Mouse (Mus musculus) kidney, postnatal 36 days (tissue): ENCODE data around the gene Cd37.
A peak's percentile ranks its signal among the peaks of the same experiment; 100 is the strongest.

ENCODE experiments used
- DNase-seq, 2 experiments: peaks; one replicate each; pipeline ENCODE4 v3.0.0; 2021 to 2022; ENCODE audit warnings: mixed read lengths in 2 of 2

Cd37 gene

GRCm38 (mm10) chr7:45238723-45239496 is at the start of gene Cd37:
TSS of gene Cd37 (minus strand) at chr7:45239115.
- peak in 1 of 2 experiments; percentile 42 for DNase-seq

GRCm38 (mm10) chr7:45286486-45286885 is 47.6 kb upstream of the Cd37 start:
- DNase-seq = no peak

- peak; percentile 70 to 89 for DNase-seq
Observed at GRCm38 (mm10) chr7:45277136-45277760, 38.3 kb upstream of the Cd37 start, which contains the start of gene Slc6a21. TSS of gene Slc6a21 (plus strand) at chr7:45277513.

- no peak for DNase-seq
Observed at GRCm38 (mm10) chr7:45273672-45274071, 34.8 kb upstream of the Cd37 start.

- no peak for DNase-seq
Observed at GRCm38 (mm10) chr7:45272786-45273412, 34.0 kb upstream of the Cd37 start.

GRCm38 (mm10) chr7:45265518-45265917 is 26.6 kb upstream of the Cd37 start:
- no peak for DNase-seq

- peak; percentile 35 to 51 for DNase-seq
Observed at GRCm38 (mm10) chr7:45264348-45264747, 25.4 kb upstream of the Cd37 start.

GRCm38 (mm10) chr7:45263006-45263607 is 24.2 kb upstream of the Cd37 start:
- DNase-seq = no peak

GRCm38 (mm10) chr7:45262266-45262665 is 23.4 kb upstream of the Cd37 start:
- no peak for DNase-seq

GRCm38 (mm10) chr7:45259281-45259680 is 20.4 kb upstream of the Cd37 start:
- no peak for DNase-seq

- peak in 1 of 2 experiments; percentile 5 for DNase-seq
Observed at GRCm38 (mm10) chr7:45257063-45257840, 18.3 kb upstream of the Cd37 start.

- DNase-seq = peak; percentile 21 to 23
Observed at GRCm38 (mm10) chr7:45255822-45256221, 16.9 kb upstream of the Cd37 start.

- no peak for DNase-seq
Observed at GRCm38 (mm10) chr7:45253806-45254205, 14.9 kb upstream of the Cd37 start.

- no peak for DNase-seq
Observed at GRCm38 (mm10) chr7:45247666-45248065, 8.8 kb upstream of the Cd37 start.

- DNase-seq = no peak
Observed at GRCm38 (mm10) chr7:45241389-45241749, 2.5 kb upstream of the Cd37 start.

- peak; percentile 49 to 54 for DNase-seq
Observed at GRCm38 (mm10) chr7:45240633-45241388, 1.9 kb upstream of the Cd37 start, which contains the start of gene Slc6a16. TSS of gene Slc6a16 (plus strand) at chr7:45241085.

GRCm38 (mm10) chr7:45240109-45240508 is 1.2 kb upstream of the Cd37 start:
- no peak for DNase-seq

GRCm38 (mm10) chr7:45237747-45238699 is 892 bp downstream of the Cd37 start:
- DNase-seq = no peak

- DNase-seq = no peak
Observed at GRCm38 (mm10) chr7:45235656-45236180, 3.2 kb downstream of the Cd37 start.

GRCm38 (mm10) chr7:45234922-45235571 is 3.9 kb downstream of the Cd37 start:
- DNase-seq = peak; percentile 41 to 42
